Mouse (Mus musculus) forebrain, embryonic 10.5 days (tissue): ENCODE data around the gene Rps24. TPM values are rescaled to one million over a fixed set of nuclear protein-coding genes. Genes with fewer than 3 reads are reported as not detected.
A peak's percentile ranks its signal among the peaks of the same experiment; 100 is the strongest.

Experiments used
- DNase-seq: peaks from one replicate; pipeline ENCODE4 v3.0.0-alpha.2; 2017; ENCODE audit warnings: low spot score; ENCODE audit errors: extremely low spot score
- H3K27ac ChIP-seq: fragments of 300-500 bp; sonication (generic); 2 replicates; pipeline ENCODE4 v1.5.1; 2016; ENCODE audit warnings: mild to moderate bottlenecking
- H3K27me3 ChIP-seq: fragments of 300-500 bp; sonication (generic); 2 replicates; pipeline ENCODE4 v1.6.1; 2016; ENCODE audit warnings: mild to moderate bottlenecking; ENCODE audit not compliant: poor library complexity, severe bottlenecking
- H3K36me3 ChIP-seq: fragments of 300-500 bp; sonication (generic); replicated peaks from 2 replicates; pipeline ENCODE4 v1.6.1; 2016; ENCODE audit warnings: mild to moderate bottlenecking, moderate library complexity
- H3K4me1 ChIP-seq: fragments of 300-500 bp; sonication (generic); 2 replicates; pipeline ENCODE4 v1.6.1; 2016
- H3K4me3 ChIP-seq: fragments of 300-500 bp; sonication (generic); 2 replicates; pipeline ENCODE4 v1.5.1; 2016; ENCODE audit warnings: mild to moderate bottlenecking, moderate library complexity
- H3K9me3 ChIP-seq: fragments of 300-500 bp; sonication (generic); 2 replicates; pipeline ENCODE4 v1.6.1; 2016; ENCODE audit warnings: mild to moderate bottlenecking, moderate library complexity
- WGBS: fragments of 180-500 bp; shearing (Covaris S2); methylation state at CpG from one replicate; pipeline ENCODE4 v1.1.7; 2016; 5-methylcytosine and 5-hydroxymethylcytosine counted together
- polyA plus RNA-seq: library from polyadenylated mRNA; unstranded; fragments of >200 nt; fragmentation: Nextera tagmentation; extraction: Ambion mirVana; gene quantifications from 2 replicates; pipeline ENCODE4 v1.2.1, GENCODE M21; 2016

Rps24 gene
- polyA plus RNA-seq, 1 experiment from 2014 or later = 1,109 TPM

DNA sequence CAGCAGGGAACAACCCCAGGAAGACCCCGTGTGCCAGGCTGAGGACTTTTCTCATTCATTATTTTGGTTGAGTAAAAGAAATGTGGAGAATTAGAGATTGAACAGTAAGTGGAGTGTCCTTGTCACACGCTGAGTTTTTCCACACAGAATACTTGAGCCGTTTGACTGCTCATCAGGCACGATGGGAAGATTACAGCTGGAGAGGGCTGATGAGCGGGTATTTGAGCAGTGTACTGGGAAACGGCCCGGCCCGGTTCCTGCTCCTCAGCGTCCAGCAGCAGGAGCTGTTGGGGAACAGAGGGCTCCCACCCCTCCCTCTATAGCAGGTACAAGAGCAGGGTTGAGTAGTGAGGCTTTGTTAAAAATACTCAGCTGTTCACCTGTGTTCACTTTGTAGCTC is 12.6 kb downstream of the Rps24 start:
- Histone ChIP-seq H3K27ac (0 out of 2 replicates have a peak overlapping the region, but pooled peaks have one; percentile 44), H3K9me3 (peaks cover 8% of the 10 kb centered on the region; the same call in 1 of the 2 replicates), H3K4me1 (peaks cover 36% of the 10 kb centered on the region), H3K27me3 (no peaks in the 10 kb centered on the region), H3K4me3 (no peak overlapping the region), H3K36me3 (peaks cover 56% of the 10 kb centered on the region)
- DNase-seq = no peak
- 39% methylated on average over 9 of the region's 9 CpGs for WGBS

DNA sequence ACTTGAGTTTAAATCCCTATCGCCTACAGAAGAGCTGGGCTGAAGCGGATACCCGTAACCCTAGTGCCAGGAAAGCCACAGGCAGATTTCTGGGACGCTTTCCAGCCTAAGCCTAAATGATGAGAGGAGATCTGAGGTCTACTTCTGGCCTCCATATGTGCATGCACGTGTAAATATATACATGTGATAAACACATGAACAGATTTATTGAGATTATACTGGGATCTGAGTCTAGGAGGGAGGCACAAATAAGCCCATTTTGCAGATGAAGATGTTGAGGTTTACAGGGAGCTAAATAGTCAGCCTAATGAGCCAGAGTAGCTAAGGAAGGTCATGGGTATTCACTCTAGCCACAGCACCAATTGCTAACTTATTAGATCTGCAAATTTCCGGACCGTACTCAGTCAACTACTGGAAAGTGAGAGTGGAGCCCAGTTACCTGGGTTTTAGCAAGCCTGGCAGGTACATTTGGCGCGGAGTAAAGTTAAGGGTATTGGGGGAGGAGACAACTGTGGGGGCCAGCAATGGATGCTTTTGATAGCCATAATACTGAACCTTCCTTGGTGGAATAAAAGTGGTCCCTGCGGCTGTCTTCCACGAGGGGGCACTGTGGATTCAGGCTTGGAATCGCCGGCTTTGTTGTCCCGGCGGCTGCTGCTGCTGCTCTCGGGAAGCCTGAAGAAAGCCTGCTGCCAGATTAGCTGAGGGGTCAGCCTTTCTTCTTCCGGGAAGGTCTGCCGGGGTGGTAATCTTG is 13.3 kb downstream of the Rps24 start:
- Histone ChIP-seq H3K36me3 (peaks cover 48% of the 10 kb centered on the region), H3K27ac (peak overlapping the region; percentile 88), H3K9me3 (peaks cover 8% of the 10 kb centered on the region; the same call in 1 of the 2 replicates), H3K27me3 (no peaks in the 10 kb centered on the region), H3K4me1 (peaks cover 30% of the 10 kb centered on the region), H3K4me3 (peak overlapping the region; percentile 18; the same call in 1 of the 2 replicates)
- WGBS = 20% methylated on average over 18 of the region's 18 CpGs
- DNase-seq = peak; percentile 93

DNA sequence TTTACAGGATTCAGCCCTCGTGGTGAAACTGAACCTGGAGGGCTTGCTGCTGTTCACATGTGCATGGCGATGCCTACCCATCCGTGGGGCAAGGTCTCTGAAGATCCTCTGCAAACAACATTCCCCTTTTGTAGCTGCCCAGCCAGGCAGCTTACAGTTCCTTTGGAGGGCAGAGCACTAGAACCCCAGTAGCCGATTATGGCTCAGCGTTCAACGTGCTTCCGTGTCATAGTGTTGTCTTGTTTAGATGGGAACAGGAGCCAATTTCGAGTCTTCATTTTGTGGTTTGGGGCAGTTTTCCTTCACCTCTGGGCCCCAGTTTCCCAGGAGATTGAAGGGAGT is 13.9 kb downstream of the Rps24 start:
- Histone ChIP-seq H3K36me3 (peaks cover 42% of the 10 kb centered on the region), H3K27me3 (no peaks in the 10 kb centered on the region), H3K9me3 (peaks cover 8% of the 10 kb centered on the region; the same call in 1 of the 2 replicates), H3K4me3 (peak overlapping the region; percentile 18; the same call in 1 of the 2 replicates), H3K4me1 (peaks cover 30% of the 10 kb centered on the region), H3K27ac (peak overlapping the region; percentile 88)
- WGBS = 19% methylated on average over 8 of the region's 8 CpGs
- no peak for DNase-seq

DNA sequence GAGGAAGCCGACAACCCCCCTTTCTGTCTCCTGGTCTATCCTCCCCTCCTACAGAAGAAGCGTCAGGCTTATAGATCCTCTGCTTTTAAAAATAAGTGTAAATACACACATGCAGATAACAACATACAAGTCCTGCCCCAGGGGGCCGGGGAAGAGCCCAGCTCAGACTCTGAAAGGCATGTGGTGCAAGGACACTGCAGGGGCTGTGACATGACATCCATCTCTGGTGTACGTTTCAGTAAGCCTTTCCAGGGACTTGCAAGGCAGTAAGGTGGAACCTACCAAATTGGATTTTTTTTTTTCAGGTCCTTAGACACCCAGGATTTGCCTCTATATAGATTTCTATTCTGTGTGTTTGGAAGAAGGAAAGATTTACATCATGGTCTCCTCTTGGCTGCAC is 14.3 kb downstream of the Rps24 start:
- DNase-seq = no peak
- no peak overlapping the region; the same call in 1 of the 2 replicates for H3K4me3 ChIP-seq
- peaks cover 27% of the 10 kb centered on the region for H3K4me1 ChIP-seq
- H3K27me3 ChIP-seq = no peaks in the 10 kb centered on the region
- peaks cover 8% of the 10 kb centered on the region; the same call in 1 of the 2 replicates for H3K9me3 ChIP-seq
- WGBS = 68% methylated on average over 4 of the region's 4 CpGs
- peak overlapping the region; percentile 88 for H3K27ac ChIP-seq
- peaks cover 38% of the 10 kb centered on the region for H3K36me3 ChIP-seq

DNA sequence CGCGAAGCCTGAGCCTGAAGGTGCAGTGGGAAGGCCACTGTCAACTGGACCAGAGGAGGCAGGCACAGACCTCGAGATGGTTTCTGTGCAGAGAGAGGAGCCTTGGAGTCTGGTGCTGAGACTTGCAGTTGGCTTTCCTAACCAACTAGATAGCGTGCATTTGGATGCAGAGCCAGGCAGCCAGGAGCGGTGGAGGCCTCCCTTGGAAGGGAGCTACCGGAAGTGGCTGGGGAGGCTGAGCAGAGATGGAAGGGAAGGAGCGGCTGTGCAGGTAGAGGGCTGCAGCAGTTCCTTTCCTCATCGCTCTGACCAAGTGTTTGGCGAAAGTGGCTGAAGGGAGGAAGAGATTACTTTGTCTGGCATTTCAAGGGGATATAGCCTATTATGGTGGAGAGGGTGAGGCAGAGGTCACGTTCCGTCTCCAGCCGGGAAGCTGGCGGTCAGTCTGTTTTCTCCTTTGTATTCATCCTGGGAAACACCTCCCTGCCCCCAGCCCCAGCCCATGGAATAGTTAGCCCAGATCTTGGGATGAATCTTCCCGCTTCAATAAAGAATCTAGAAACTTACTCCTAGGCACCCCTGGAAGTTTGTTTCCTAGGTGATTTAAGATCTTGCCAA is 20.6 kb downstream of the Rps24 start:
- Histone ChIP-seq H3K27me3 (peaks cover 14% of the 10 kb centered on the region), H3K9me3 (peaks cover 24% of the 10 kb centered on the region), H3K27ac (peak overlapping the region; percentile 75), H3K36me3 (no peaks in the 10 kb centered on the region), H3K4me1 (peaks cover 31% of the 10 kb centered on the region), H3K4me3 (peak overlapping the region; percentile 32)
- 18% methylated on average over 14 of the region's 14 CpGs for WGBS
- no peak for DNase-seq

DNA sequence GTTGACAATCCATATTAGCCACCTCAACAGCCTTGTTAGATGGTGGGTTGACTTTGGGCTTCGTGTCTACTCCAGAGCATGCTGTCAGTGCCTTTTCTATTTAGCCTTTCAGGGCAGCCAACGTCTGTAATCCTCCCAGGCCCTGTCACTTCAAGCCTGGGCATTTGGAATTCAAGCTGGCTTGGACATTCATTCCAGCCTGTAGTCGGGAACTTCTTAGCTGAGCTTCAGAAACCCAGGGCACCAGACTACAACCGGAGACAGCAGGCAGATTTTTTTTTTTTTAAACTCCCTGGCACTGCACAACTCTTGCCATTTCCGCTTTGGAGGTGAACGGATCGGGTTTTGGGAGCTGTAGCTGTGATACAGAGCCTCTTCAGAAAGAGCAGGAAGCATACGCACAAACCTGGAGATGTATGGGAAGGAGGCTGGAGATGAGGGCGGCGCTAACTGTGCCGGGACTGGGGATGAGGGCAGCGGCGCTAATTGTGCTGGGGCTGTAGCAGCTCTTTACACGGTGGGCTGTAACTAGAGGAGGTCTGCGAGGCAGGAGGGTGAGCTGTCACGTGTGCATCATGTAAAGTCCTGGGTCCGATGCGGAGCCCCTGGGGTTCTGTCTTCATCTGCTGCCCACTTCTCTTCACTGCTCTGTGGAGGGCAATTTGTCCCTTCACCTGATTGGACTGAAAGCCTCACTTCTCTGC is 21.3 kb downstream of the Rps24 start:
- WGBS = 19% methylated on average over 18 of the region's 18 CpGs
- no peak for DNase-seq
- Histone ChIP-seq H3K36me3 (no peaks in the 10 kb centered on the region), H3K27me3 (peaks cover 14% of the 10 kb centered on the region), H3K27ac (peak overlapping the region; percentile 75), H3K9me3 (peaks cover 24% of the 10 kb centered on the region), H3K4me1 (peaks cover 35% of the 10 kb centered on the region), H3K4me3 (peak overlapping the region; percentile 32; the same call in 1 of the 2 replicates)

DNA sequence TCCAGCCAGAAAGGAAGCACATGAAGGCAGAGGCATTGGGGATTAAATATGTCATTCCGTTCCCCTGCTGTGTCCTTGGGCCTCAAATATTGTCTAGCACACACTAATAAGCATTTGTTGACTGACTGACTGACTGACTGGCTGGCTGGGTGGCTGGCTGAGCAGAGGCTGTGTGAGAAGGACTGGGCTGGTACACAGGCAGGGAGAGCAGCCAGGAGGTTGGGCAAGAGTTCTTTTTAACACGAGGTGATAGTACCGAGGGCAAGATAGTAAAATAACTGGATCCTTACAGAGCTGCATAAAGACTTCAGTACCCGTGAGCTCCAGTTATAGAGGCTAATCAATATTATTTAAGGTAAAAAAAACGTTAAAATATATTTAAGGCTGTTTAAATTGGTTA is 22.6 kb downstream of the Rps24 start:
- no peaks in the 10 kb centered on the region for H3K36me3 ChIP-seq
- no peak for DNase-seq
- no peak overlapping the region for H3K27ac ChIP-seq
- H3K9me3 ChIP-seq = peaks cover 17% of the 10 kb centered on the region
- 79% methylated on average over 5 of the region's 5 CpGs for WGBS
- H3K27me3 ChIP-seq = peaks cover 14% of the 10 kb centered on the region
- peaks cover 35% of the 10 kb centered on the region for H3K4me1 ChIP-seq
- H3K4me3 ChIP-seq = no peak overlapping the region

DNA sequence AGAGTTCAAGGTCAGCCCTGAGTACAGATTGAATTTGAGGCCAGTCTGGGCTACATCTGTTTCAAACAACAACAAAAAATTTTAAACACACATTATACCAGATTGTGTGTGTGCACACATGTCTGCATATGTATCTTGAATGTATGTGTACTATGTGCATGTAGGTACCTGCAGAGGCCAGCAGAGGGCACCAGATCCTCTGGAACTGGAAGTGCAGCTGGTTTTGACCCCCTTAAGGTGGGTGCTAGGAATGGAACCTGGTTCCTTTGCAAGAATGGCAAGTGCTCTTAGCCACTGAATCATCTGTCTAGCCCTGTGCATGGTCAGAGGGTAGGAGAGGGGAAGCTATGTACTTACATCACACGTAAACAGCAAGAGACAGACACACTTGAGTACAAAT is 23.3 kb downstream of the Rps24 start:
- H3K27me3 ChIP-seq = peaks cover 14% of the 10 kb centered on the region
- H3K36me3 ChIP-seq = no peaks in the 10 kb centered on the region
- H3K4me1 ChIP-seq = peaks cover 35% of the 10 kb centered on the region
- 94% methylated on average over 1 of the region's 1 CpGs for WGBS
- DNase-seq = no peak
- no peak overlapping the region for H3K4me3 ChIP-seq
- H3K9me3 ChIP-seq = peaks cover 17% of the 10 kb centered on the region
- H3K27ac ChIP-seq = no peak overlapping the region

DNA sequence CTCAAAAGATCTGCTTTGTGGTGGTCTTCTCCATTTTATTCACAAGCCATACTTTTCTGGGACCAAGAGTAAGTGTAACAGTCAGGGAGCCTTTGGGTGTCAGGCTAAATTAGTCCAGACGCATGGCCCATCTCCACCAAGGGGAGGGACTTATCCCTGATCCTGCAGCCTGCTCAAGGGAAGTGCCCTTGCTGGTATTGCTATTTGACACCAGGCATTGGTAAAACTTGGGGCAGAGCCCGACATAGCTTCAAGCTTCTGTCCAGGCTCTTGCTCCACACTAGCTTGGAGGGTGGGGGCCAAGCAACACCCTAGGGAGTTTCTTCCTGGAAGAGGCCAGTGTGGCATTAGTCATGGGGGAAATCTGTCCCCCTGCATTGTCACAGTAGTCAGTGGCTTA is 23.8 kb downstream of the Rps24 start:
- H3K36me3 ChIP-seq = no peaks in the 10 kb centered on the region
- WGBS = 83% methylated on average over 2 of the region's 2 CpGs
- peaks cover 17% of the 10 kb centered on the region for H3K9me3 ChIP-seq
- H3K27me3 ChIP-seq = peaks cover 14% of the 10 kb centered on the region
- no peak overlapping the region for H3K27ac ChIP-seq
- no peak for DNase-seq
- no peak overlapping the region for H3K4me3 ChIP-seq
- H3K4me1 ChIP-seq = peaks cover 35% of the 10 kb centered on the region

DNA sequence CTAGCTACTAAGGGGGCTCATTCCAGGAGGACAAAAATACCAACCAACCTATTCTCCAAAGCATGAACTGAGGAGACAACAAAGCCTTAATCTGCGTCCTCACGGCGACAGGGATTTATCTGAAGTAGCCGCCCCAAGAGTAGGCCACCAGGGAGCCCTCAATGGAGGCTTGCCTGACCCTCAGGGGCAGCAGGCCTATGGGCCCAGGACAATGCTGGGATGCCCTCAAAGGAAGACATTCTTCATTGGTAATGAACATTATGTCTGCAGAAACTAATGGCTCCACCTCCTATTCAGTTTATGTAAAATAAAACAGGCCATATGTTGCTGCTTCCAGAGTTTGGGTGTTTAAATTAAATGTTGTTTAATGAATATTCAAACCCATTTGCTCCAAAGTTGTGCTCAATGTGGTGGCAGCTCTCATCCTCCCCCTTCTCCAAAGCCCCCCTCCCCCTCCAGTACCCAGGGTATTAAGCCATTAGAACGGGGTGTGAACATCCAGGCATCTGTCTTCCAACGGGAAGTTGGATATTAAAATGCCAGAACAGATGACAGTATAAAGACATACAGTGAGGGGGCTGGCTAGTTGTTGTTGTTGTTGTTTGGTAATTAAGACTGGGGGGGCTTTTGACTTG is 25.7 kb downstream of the Rps24 start:
- 78% methylated on average over 6 of the region's 6 CpGs for whole genome bisulfite sequencing
- Histone ChIP-seq H3K4me1 (peaks cover 27% of the 10 kb centered on the region), H3K27me3 (peaks cover 7% of the 10 kb centered on the region; the same call in 1 of the 2 replicates), H3K4me3 (no peak overlapping the region), H3K27ac (0 out of 2 replicates have a peak overlapping the region, but pooled peaks have one; percentile 21), H3K36me3 (no peaks in the 10 kb centered on the region), H3K9me3 (peaks cover 12% of the 10 kb centered on the region)
- no peak for DNase-seq

DNA sequence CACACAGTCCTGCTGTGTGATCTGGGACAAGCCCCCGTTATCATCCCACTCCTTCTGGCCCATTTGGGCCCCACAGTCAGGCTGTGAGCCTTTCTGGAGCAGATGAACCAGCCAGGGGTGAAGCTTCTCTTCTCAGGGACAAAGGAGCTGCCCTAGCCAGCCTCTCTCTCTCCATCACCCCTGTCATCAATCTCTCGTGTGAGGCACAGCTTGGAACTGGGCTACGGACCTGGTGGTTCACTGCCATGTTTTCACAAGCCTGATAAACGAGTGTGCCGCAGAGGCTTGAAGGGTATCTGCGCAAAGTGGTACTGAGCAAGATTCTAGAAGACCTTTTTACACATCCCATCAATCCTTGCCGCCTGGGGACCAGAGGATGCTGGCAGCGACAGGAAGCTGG is 34.7 kb downstream of the Rps24 start:
- no peak overlapping the region for H3K27ac ChIP-seq
- no peak overlapping the region for H3K4me3 ChIP-seq
- WGBS = 86% methylated on average over 8 of the region's 8 CpGs
- H3K4me1 ChIP-seq = peaks cover 22% of the 10 kb centered on the region
- no peaks in the 10 kb centered on the region for H3K36me3 ChIP-seq
- DNase-seq = no peak
- no peaks in the 10 kb centered on the region for H3K27me3 ChIP-seq
- H3K9me3 ChIP-seq = no peaks in the 10 kb centered on the region

DNA sequence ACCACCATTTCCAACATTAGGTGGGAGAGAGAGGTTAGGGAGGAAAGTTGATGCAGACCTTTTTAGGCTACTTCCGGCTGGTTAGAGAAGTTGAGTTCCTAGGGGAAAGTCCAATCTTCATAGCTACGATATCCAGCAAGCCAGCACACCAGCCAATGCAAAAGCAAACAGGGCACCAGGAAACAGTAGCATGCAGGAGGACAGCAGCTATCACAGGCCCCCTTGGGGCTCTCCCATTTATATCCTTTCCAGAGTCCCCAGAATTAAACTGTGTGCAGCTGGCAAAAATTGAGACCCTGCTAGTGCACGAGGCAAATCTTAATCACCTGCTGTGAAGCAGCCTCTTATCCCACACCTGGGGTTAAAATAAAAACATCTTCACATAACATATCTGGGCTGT is 38.2 kb downstream of the Rps24 start:
- Histone ChIP-seq H3K27ac (peak overlapping the region; percentile 82), H3K36me3 (no peaks in the 10 kb centered on the region), H3K9me3 (no peaks in the 10 kb centered on the region), H3K27me3 (no peaks in the 10 kb centered on the region), H3K4me1 (peaks cover 45% of the 10 kb centered on the region), H3K4me3 (no peak overlapping the region)
- no peak for DNase-seq
- WGBS = 68% methylated on average over 3 of the region's 3 CpGs
